Mouse (Mus musculus) left cerebral cortex, postnatal 10 days (tissue): ENCODE results near the gene Cenpt. TPM values are rescaled to one million over a fixed set of nuclear protein-coding genes. Genes with fewer than 3 reads are reported as not detected.

Experiments used
- DNase-seq, 2 experiments: peaks; one replicate each; pipeline ENCODE4 v3.0.0; 2021 to 2022; ENCODE audit warnings: low spot score in 2 of 2, mixed read lengths in 1 of 2; ENCODE audit errors: extremely low spot score in 1 of 2
- intact Hi-C: fragments of 180-260 bp; cut with DNase I; formaldehyde crosslinking; loops from one replicate; pipeline ENCODE4 v1.15.1; 2025
- total RNA-seq, 2 experiments: library from RNA; stranded (reverse); gene quantifications; 2 replicates each; pipeline ENCODE4 v1.2.3; 2021

Gene Cenpt
- 10 to 100 TPM; 23.7 to 26.0 TPM for total RNA-seq

DNA sequence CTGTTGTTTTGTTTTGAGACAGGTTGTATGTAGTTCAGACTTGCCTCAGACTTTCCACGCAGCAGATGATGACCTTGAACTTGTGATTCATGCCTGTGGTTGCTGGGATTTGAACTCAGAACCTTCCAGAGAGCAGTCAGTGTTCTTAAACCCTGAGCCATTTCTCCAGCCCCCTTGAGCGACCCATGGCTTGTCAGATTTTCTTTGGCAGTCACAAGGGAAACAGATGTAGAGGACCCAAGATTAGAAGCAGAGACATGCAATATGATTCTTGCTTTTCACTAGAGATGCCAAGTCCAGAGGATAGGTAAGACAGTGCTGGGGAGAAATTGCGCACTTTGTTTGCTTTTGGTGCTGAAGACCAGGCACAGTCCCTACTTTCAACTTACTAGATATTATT lies at the start of gene Cenpt:
Gene Cenpt, minus strand, starts transcription at position 101 of the 400 bp plus-strand sequence.
- DNase-seq: no peak
- intact Hi-C loops: loop anchor here (10.0 kb wide), 1 partner anchor 82 kb away; the partner anchor contains the start of genes Ctrl and Psmb10

GRCm38 (mm10) chr8:105900941-105901616 lies 48.0 kb upstream of the Cenpt start:
- no peak for DNase-seq
- intact Hi-C loops: loop anchor here (5.0 kb wide), 1 partner anchor 36 kb away; the partner anchor contains the start of gene Psmb10

GRCm38 (mm10) chr8:105900180-105900940 lies 47.3 kb upstream of the Cenpt start, which contains the start of gene Pskh1:
Gene Pskh1 (plus strand): TSS chr8:105900441.
- DNase-seq: peak; percentile 89 to 95
- intact Hi-C loops: loop anchor here (5.0 kb wide), 1 partner anchor 37 kb away; the partner anchor contains the start of gene Psmb10

DNA sequence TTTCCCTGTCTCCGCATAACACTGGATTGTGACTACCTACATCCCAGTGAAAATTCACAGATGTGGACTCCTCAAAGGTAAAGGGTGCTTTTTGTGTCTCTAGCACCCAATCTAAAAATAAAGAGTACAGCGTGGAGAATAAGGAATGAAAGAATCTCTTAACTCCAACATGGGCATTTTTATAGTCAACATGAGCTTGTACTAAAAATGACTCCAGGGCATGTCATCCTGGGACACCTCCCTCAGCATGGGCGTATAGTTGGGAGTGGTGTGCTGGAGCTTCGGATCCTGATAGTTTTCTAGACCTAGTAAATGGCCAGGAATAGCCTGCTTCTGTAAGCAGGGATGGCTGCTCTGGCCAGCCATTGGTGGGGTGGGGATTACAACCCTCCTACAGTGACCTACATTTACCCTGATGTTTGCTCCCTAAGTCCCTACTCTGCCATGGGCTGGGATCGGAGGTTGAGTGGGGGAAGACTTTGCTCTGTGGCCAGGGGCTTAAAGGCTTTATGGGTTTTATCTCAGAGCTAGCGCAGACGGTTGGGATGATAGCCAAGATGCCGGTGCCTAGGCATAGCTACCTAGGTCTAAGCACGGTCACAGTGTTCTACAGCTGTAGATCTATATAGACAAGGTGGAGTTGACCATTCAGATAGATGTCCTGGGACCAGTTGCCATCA lies 44.9 kb upstream of the Cenpt start:
- DNase-seq: no peak
- intact Hi-C loops: no loop called here

DNA sequence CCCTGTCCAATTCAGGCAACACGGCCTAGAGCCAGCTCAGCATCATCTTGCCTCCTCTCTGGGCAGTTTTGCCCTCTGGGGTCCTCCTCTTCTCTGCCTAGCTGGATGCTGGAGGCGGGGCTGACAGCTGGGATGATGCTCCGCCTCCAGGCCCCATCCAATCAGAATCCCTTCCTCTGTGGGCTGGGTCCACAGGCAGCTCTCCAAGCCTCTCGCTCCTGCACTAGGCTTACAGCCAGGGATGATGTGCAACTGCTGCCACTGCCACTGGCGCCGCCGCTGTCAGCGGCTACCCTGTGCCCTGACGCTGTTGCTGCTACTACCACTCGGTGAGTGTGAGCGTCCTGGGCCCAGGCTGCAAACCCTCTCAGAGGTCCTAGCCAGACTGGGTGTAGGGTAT lies 40.3 kb upstream of the Cenpt start, which contains the start of gene Nrn1l:
Gene Nrn1l, plus strand, starts transcription at position 229 of the 400 bp plus-strand sequence.
- DNase-seq: peak; percentile 66 to 87
- intact Hi-C loops: loop anchor here (5.0 kb wide), 2 partner anchors 39 to 129 kb away; partner anchors contain the start of gene Ctrl

DNA sequence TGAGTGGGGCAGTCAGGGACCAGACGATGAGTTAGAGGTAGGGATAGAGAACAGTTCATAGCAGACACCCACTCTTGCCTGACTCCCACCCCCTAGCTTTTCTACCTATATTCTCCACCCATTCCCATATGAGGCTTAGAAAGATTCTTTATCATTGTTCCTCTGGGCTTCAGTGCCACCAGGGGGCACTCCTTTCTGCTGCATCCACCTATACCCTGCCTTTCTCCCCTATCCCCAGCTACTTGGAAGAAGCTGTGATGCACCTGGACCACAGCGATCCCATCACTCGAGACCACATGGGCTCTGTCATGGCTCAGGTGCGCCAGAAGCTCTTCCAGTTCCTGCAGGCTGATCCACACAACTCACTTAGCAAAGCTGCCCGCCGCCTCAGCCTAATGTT lies 39.4 kb upstream of the Cenpt start:
- peak in 1 of 2 experiments; percentile 41 for DNase-seq

DNA sequence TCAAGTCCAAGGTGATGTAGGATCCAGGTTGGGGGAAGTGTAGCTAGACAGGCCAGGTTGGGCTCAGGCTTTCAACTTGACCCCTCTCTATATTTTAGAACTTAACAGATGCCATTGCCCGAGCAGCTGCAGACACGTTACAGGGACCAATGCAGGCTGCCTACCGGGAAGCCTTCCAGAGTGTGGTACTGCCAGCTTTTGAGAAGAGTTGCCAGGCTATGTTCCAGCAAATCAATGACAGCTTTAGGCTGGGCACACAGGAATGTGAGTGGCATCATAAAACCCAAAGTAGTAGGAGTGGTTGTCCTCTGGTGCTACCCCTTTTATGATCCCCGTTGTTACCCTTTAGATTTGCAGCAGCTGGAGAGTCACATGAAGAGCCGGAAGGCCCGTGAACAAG lies 37.8 kb upstream of the Cenpt start:
- DNase-seq: peak in 1 of 2 experiments; percentile 50
- intact Hi-C loops: loop anchor here (5.0 kb wide), 2 partner anchors 41 to 131 kb away; partner anchors contain the start of gene Ctrl

More for the DNA sequence above, 39.4 kb upstream of the Cenpt start:
- intact Hi-C loops: loop anchor here (5.0 kb wide), 2 partner anchors 40 to 130 kb away; partner anchors contain the start of gene Ctrl

- DNase-seq: no peak
- intact Hi-C loops: loop anchor here (5.0 kb wide), 2 partner anchors 42 to 132 kb away; partner anchors contain the start of gene Ctrl
Observed at GRCm38 (mm10) chr8:105889756-105890465, 36.8 kb upstream of the Cenpt start.

- DNase-seq: peak; percentile 82 to 89
- intact Hi-C loops: no loop called here
Observed at GRCm38 (mm10) chr8:105880754-105881520, 27.9 kb upstream of the Cenpt start, which contains the start of gene Edc4. Gene Edc4 (plus strand): TSS chr8:105880881.

DNA sequence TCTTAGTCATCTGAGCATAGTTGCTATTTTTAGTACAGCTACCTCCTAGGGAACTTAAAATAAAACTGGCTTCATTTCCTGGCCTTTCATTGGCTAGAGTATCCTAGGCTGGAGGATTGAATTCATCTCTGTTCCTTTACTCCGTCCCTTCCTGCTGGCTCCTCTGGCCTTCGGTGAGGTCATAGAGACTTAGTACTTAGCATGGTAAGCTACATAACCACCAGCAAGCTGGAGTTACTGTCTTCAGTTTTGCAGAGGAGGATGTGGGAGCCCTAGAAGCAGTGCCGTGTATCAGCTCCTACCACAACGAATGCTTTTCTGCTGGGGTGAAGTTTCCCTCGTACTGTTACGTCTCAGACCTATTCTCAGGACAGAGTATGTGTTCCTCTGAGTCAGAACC lies 21.2 kb upstream of the Cenpt start:
- no peak for DNase-seq
- intact Hi-C loops: no loop called here

DNA sequence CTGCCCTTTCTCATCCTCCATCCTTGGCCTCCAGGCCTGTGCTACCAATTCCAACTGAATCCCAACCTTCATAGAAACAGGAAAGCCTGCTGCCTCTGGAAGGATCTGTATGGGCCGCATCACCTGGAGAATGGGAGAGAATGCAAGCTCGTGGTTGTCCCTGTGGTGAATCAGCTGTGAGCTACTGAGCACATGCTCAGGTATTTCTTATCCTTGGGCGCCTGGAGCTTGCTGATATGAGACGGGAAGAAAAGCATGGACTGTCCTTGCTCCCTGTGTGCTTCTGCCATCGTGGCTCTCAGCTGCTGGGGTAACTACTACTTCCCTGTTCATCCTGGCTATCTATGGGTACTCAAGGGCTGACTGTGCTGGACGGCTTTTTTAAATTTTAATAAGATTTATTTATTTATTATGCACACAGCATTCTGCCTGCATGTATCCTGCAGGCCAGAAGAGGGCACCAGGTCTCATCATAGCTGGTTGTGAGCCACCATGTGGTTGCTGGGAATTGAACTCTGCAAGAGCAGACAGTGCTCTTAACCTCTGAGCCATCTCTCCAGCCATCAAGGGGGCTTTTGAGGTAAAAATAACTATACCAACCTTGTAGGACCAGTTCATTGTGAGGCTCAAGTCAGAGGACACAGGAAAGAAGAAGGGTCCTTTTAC lies 13.4 kb upstream of the Cenpt start:
- intact Hi-C loops: no loop called here
- no peak for DNase-seq

- intact Hi-C loops: no loop called here
- no peak for DNase-seq
Observed at GRCm38 (mm10) chr8:105861951-105862350, 8.9 kb upstream of the Cenpt start.

GRCm38 (mm10) chr8:105860143-105860981 lies 7.3 kb upstream of the Cenpt start, which contains the start of gene Nutf2:
Gene Nutf2 (plus strand): TSS chr8:105860580.
- intact Hi-C loops: no loop called here
- DNase-seq: peak; percentile 95 to 97

DNA sequence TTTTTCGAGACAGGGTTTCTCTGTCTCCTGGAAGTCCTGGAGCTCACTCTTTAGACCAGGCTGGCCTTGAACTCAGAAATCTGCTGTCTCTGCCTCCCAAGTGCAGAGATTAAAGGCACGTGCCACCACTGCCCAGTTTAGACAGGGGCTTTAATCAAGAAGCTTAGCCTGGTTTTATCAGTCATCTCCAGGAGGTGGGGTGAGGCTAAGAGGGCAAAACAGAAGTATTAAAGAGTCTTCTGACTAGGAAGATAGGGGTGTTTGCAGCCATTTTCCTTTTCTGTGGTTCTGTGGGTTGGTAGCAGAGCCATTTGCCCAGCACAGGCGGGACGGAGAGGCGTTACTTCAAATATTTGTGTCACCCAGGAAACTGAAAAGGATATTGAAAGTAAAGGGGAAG lies 6.2 kb upstream of the Cenpt start:
- DNase-seq: no peak
- intact Hi-C loops: loop anchor here (10.0 kb wide), 1 partner anchor 75 kb away; the partner anchor contains the start of genes Ctrl and Psmb10

DNA sequence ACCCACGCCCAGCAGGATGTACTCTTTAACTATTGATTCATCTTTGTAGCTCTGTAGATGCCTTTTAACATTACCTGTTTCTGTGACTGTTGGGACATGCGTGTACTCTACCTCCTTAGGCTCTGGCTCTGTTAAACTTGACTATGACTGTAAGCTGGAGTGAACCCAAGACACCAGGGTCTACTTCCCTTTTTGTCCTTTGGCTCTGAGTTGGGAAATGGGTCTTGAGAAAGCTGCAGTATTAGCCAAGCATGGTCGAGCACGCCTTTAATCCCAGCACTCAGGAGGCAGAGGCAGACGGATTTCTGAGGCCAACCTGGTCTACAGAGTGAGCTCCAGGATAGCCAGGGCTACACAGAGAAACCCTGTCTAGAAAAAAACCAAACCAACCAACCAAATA lies 5.4 kb upstream of the Cenpt start:
- DNase-seq: no peak
- intact Hi-C loops: loop anchor here (10.0 kb wide), 1 partner anchor 76 kb away; the partner anchor contains the start of genes Ctrl and Psmb10
